Mouse (Mus musculus) bone marrow macrophage, adult 2 months (primary cell): ENCODE measurements at regions not wholly inside any gene's neighbourhood (a gene's known extent, or its start where the extent isn't known, plus 50 kb on each side); places are given as distances from the start of the nearest gene placed in this dataset.

Experiments
- CTCF ChIP-seq: IDR thresholded peaks from 2 replicates; pipeline ENCODE4 v1.5.1; 2012; ENCODE audit warnings: low read depth, mild to moderate bottlenecking, low read length, moderate library complexity
- POLR2A ChIP-seq: IDR thresholded peaks from 2 replicates; pipeline ENCODE4 v1.6.1; 2012; ENCODE audit warnings: mild to moderate bottlenecking, low read depth, low read length, borderline replicate concordance

- TF ChIP-seq CTCF (no peak), POLR2A (no peak)
Measured at GRCm38 (mm10) chr7:136196424-136197160, 480.4 kb upstream of the Mki67 start.
